Mouse (Mus musculus) testis, adult 2 months (tissue): ENCODE data around the gene Nmt1.

Experiments
- CTCF ChIP-seq: fragments of 200-500 bp; IDR thresholded peaks from 2 replicates; pipeline ENCODE4 v1.5.1; 2012; ENCODE audit warnings: low read depth, mild to moderate bottlenecking, inconsistent platforms, low read length, moderate library complexity; ENCODE audit not compliant: control insufficient read depth, insufficient read depth, insufficient replicate concordance
- POLR2A ChIP-seq: fragments of 200-500 bp; IDR thresholded peaks from 2 replicates; pipeline ENCODE4 v1.6.1; 2012; ENCODE audit warnings: low read depth, mild to moderate bottlenecking, inconsistent platforms, low read length, moderate library complexity; ENCODE audit not compliant: control insufficient read depth

DNA sequence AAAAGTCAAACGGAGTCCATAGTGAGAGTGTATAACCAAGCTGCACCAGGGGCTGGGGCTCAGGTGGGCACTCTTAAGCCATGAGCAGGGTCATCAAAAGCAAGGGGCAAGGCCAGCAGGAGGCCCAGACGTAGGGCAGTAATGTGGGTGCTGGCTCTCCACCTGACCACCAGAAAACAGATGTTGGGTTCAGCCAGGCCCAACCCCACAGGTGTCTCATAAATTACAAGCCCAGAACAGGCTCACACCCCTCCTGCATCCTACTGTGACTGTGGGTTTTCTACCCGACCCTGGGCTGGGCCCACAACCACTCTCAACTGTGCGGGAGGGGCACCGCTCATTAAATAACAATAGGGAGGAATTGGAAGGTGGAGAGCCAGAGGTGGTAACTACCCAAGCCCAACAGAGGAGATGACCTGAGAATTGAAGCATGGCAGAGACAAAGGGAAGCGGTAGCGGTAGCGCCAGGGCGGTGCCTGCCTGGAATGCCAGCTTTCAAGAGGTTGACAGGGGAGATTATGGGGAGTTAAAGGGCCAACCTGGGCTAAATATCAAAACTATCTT lies 67.2 kb downstream of the Nmt1 start:
- TF ChIP-seq CTCF: no peak
- no peak for TF ChIP-seq POLR2A
